Mouse (Mus musculus) heart, postnatal 0 days (tissue): ENCODE data around the gene Sept9. TPM values are rescaled to one million over a fixed set of nuclear protein-coding genes. Genes with fewer than 3 reads are reported as not detected.

Experiments used
- ATAC-seq: fragments of 200-750 bp; cut with Nextera tagmentation; 2 replicates; pipeline ENCODE4 v1.8.0; 2017; ENCODE audit warnings: low read depth, moderate number of reproducible peaks, moderate library complexity; ENCODE audit not compliant: insufficient read depth
- DNase-seq: peaks from one replicate; pipeline ENCODE4 v3.0.0-alpha.2; 2016; ENCODE audit warnings: low spot score
- H3K27ac ChIP-seq: fragments of 300-500 bp; sonication (generic); 2 replicates; pipeline ENCODE4 v1.5.1; 2014; ENCODE audit warnings: low read depth, mild to moderate bottlenecking
- H3K27me3 ChIP-seq: fragments of 300-500 bp; sonication (generic); 2 replicates; pipeline ENCODE4 v1.6.1; 2014; ENCODE audit warnings: low read length, mixed read lengths; ENCODE audit not compliant: control insufficient read depth, insufficient read depth
- H3K36me3 ChIP-seq: fragments of 300-500 bp; sonication (generic); replicated peaks from 2 replicates; pipeline ENCODE4 v1.6.1; 2014; ENCODE audit warnings: low read length, mixed read lengths; ENCODE audit not compliant: control insufficient read depth, insufficient read depth
- H3K4me1 ChIP-seq: fragments of 300-500 bp; sonication (generic); 2 replicates; pipeline ENCODE4 v1.6.1; 2014; ENCODE audit warnings: antibody characterized with exemption; ENCODE audit not compliant: control insufficient read depth, insufficient read depth
- H3K4me2 ChIP-seq: fragments of 300-500 bp; sonication (generic); 2 replicates; pipeline ENCODE4 v1.6.1; 2014; ENCODE audit warnings: low read depth, mild to moderate bottlenecking, low read length, moderate library complexity
- H3K4me3 ChIP-seq: fragments of 300-500 bp; sonication (generic); 2 replicates; pipeline ENCODE4 v1.5.1; 2014; ENCODE audit warnings: low read depth, low read length
- H3K9ac ChIP-seq: fragments of 300-500 bp; sonication (generic); replicated peaks from 2 replicates; pipeline ENCODE4 v1.6.1; 2014; ENCODE audit warnings: low read depth, low read length, mixed read lengths
- H3K9me3 ChIP-seq: fragments of 300-500 bp; sonication (generic); replicated peaks from 2 replicates; pipeline ENCODE4 v1.6.1; 2016; ENCODE audit warnings: low read length; ENCODE audit not compliant: control insufficient read depth
- CTCF ChIP-seq: IDR thresholded peaks from 2 replicates; pipeline ENCODE4 v1.5.1; 2016; ENCODE audit warnings: antibody characterized with exemption, control low read depth, low read depth
- EP300 ChIP-seq: IDR thresholded peaks from 2 replicates; pipeline ENCODE4 v1.6.1; 2016; ENCODE audit warnings: antibody characterized with exemption, low read depth
- WGBS: fragments of 180-500 bp; shearing (Covaris S2); extraction: QIAGEN DNeasy Blood & Tissue Kit; methylation state at CpG from one replicate; pipeline ENCODE4 v1.1.7; 2014; 5-methylcytosine and 5-hydroxymethylcytosine counted together
- polyA plus RNA-seq: library from polyadenylated mRNA; unstranded; fragments of >200 nt; fragmentation: Nextera tagmentation; extraction: Ambion mirVana; gene quantifications from 2 replicates; pipeline ENCODE4 v1.2.1, GENCODE M21; 2015
- total RNA-seq: library from RNA; depleted of rRNA; stranded (reverse); fragments of >200 nt; gene quantifications from 2 replicates; pipeline ENCODE4 v1.2.3, GENCODE M21; 2014; ENCODE audit warnings: low replicate concordance

Gene Sept9
- total and polyA plus RNA-seq, 2 experiments from 2014 or later: 31.6 to 64.2 TPM

GRCm38 (mm10) chr11:117288765-117289164 lies 89.3 kb downstream of the Sept9 start:
- Histone ChIP-seq H3K27me3 (no peaks in the 10 kb centered on the region), H3K4me2 (no peak overlapping the region), H3K27ac (no peak overlapping the region), H3K9ac (no peak overlapping the region), H3K4me3 (no peak overlapping the region), H3K36me3 (peaks cover 22% of the 10 kb centered on the region), H3K9me3 (no peaks in the 10 kb centered on the region), H3K4me1 (0 out of 2 replicates have a peak, but pooled peaks cover 3% of the 10 kb centered on the region)
- DNase-seq (no peak), ATAC-seq (no peak)
- WGBS: 73% methylated on average over 8 of the region's 8 CpGs
- no peak for TF ChIP-seq CTCF
- no peak for TF ChIP-seq EP300

- H3K9ac ChIP-seq: no peak overlapping the region
- no peak overlapping the region for H3K4me2 ChIP-seq
- no peaks in the 10 kb centered on the region for H3K4me1 ChIP-seq
- H3K36me3 ChIP-seq: peaks cover 22% of the 10 kb centered on the region
- H3K27ac ChIP-seq: no peak overlapping the region
- H3K9me3 ChIP-seq: no peaks in the 10 kb centered on the region
- no peak overlapping the region for H3K4me3 ChIP-seq
- WGBS: 92% methylated on average over 30 of the region's 30 CpGs
- no peak for TF ChIP-seq CTCF
- TF ChIP-seq EP300: no peak
- DNase-seq (no peak), ATAC-seq (no peak)
- no peaks in the 10 kb centered on the region for H3K27me3 ChIP-seq
Measured at GRCm38 (mm10) chr11:117291271-117292059, 92.0 kb downstream of the Sept9 start.

- WGBS: 69% methylated on average over 11 of the region's 11 CpGs
- TF ChIP-seq CTCF (no peak), EP300 (no peak)
- DNase-seq (no peak), ATAC-seq (no peak)
- H3K4me2 ChIP-seq: no peak overlapping the region
- no peaks in the 10 kb centered on the region for H3K27me3 ChIP-seq
- H3K9ac ChIP-seq: no peak overlapping the region
- H3K4me1 ChIP-seq: no peaks in the 10 kb centered on the region
- no peaks in the 10 kb centered on the region for H3K9me3 ChIP-seq
- no peak overlapping the region for H3K4me3 ChIP-seq
- peaks cover 22% of the 10 kb centered on the region for H3K36me3 ChIP-seq
- H3K27ac ChIP-seq: no peak overlapping the region
Measured at GRCm38 (mm10) chr11:117292446-117292845, 93.0 kb downstream of the Sept9 start.

- ATAC-seq (no peak), DNase-seq (no peak)
- Histone ChIP-seq H3K9ac (no peak overlapping the region), H3K9me3 (no peaks in the 10 kb centered on the region), H3K27ac (no peak overlapping the region), H3K36me3 (peaks cover 21% of the 10 kb centered on the region), H3K27me3 (no peaks in the 10 kb centered on the region), H3K4me3 (no peak overlapping the region), H3K4me2 (no peak overlapping the region), H3K4me1 (no peaks in the 10 kb centered on the region)
- TF ChIP-seq CTCF (no peak), EP300 (no peak)
- WGBS: 51% methylated on average over 7 of the region's 7 CpGs
Measured at GRCm38 (mm10) chr11:117295266-117295665, 95.8 kb downstream of the Sept9 start.

- H3K27ac ChIP-seq: no peak overlapping the region
- no peaks in the 10 kb centered on the region for H3K9me3 ChIP-seq
- no peak overlapping the region for H3K4me2 ChIP-seq
- DNase-seq: no peak
- ATAC-seq: no peak
- no peaks in the 10 kb centered on the region for H3K27me3 ChIP-seq
- WGBS: 69% methylated on average over 4 of the region's 4 CpGs
- peaks cover 12% of the 10 kb centered on the region for H3K36me3 ChIP-seq
- H3K4me3 ChIP-seq: no peak overlapping the region
- H3K9ac ChIP-seq: no peak overlapping the region
- TF ChIP-seq CTCF (no peak), EP300 (no peak)
- no peaks in the 10 kb centered on the region for H3K4me1 ChIP-seq
Measured at GRCm38 (mm10) chr11:117296116-117296499, 96.6 kb downstream of the Sept9 start.
